Mouse (Mus musculus) heart, embryonic 10.5 days (tissue): Measurements from ENCODE around the gene Zfp853. TPM values are rescaled to one million over a fixed set of nuclear protein-coding genes. Genes with fewer than 3 reads are reported as not detected.

Source experiments
- DNase-seq: peaks from one replicate; pipeline ENCODE4 v3.0.0-alpha.2; 2017; ENCODE audit warnings: low spot score
- H3K27ac ChIP-seq: fragments of 300-500 bp; sonication (generic); 2 replicates; pipeline ENCODE4 v1.5.1; 2016; ENCODE audit warnings: mild to moderate bottlenecking
- H3K27me3 ChIP-seq: fragments of 300-500 bp; sonication (generic); 2 replicates; pipeline ENCODE4 v1.6.1; 2016; ENCODE audit warnings: mild to moderate bottlenecking; ENCODE audit not compliant: poor library complexity, insufficient read depth, severe bottlenecking
- H3K36me3 ChIP-seq: fragments of 300-500 bp; sonication (generic); 2 replicates; pipeline ENCODE4 v1.6.1; 2016; ENCODE audit warnings: mild to moderate bottlenecking, moderate library complexity
- H3K4me1 ChIP-seq: fragments of 300-500 bp; sonication (generic); 2 replicates; pipeline ENCODE4 v1.6.1; 2016; ENCODE audit warnings: mild to moderate bottlenecking
- H3K4me3 ChIP-seq: fragments of 300-500 bp; sonication (generic); 2 replicates; pipeline ENCODE4 v1.5.1; 2016; ENCODE audit warnings: mild to moderate bottlenecking, moderate library complexity
- H3K9me3 ChIP-seq: fragments of 300-500 bp; sonication (generic); 2 replicates; pipeline ENCODE4 v1.6.1; 2016; ENCODE audit warnings: mild to moderate bottlenecking, moderate library complexity
- WGBS: fragments of 180-500 bp; shearing (Covaris S2); methylation state at CpG from one replicate; pipeline ENCODE4 v1.1.7; 2016; 5-methylcytosine and 5-hydroxymethylcytosine counted together
- polyA plus RNA-seq: library from polyadenylated mRNA; unstranded; fragments of >200 nt; fragmentation: Nextera tagmentation; extraction: Ambion mirVana; gene quantifications from 2 replicates; pipeline ENCODE4 v1.2.1, GENCODE M21; 2016

Gene Zfp853
- polyA plus RNA-seq, 1 experiment from 2014 or later: not detected

GRCm38 (mm10) chr5:143311886-143312285 lies 18.5 kb upstream of the Zfp853 start:
- H3K4me1 ChIP-seq: peaks cover 17% of the 10 kb centered on the region
- peaks cover 78% of the 10 kb centered on the region for H3K36me3 ChIP-seq
- DNase-seq: no peak
- WGBS: 70% methylated on average over 8 of the region's 8 CpGs
- no peaks in the 10 kb centered on the region for H3K9me3 ChIP-seq
- H3K27me3 ChIP-seq: no peaks in the 10 kb centered on the region
- no peak overlapping the region for H3K27ac ChIP-seq
- no peak overlapping the region for H3K4me3 ChIP-seq

GRCm38 (mm10) chr5:143309916-143310315 lies 16.5 kb upstream of the Zfp853 start:
- no peak for DNase-seq
- 92% methylated on average over 7 of the region's 7 CpGs for WGBS
- H3K9me3 ChIP-seq: no peaks in the 10 kb centered on the region
- H3K36me3 ChIP-seq: peaks cover 88% of the 10 kb centered on the region
- H3K4me1 ChIP-seq: peaks cover 14% of the 10 kb centered on the region
- no peak overlapping the region for H3K27ac ChIP-seq
- H3K27me3 ChIP-seq: no peaks in the 10 kb centered on the region
- H3K4me3 ChIP-seq: no peak overlapping the region

GRCm38 (mm10) chr5:143308825-143309224 lies 15.4 kb upstream of the Zfp853 start:
- H3K4me3 ChIP-seq: no peak overlapping the region
- no peaks in the 10 kb centered on the region for H3K9me3 ChIP-seq
- H3K36me3 ChIP-seq: peaks cover 97% of the 10 kb centered on the region
- no peak overlapping the region for H3K27ac ChIP-seq
- no peaks in the 10 kb centered on the region for H3K27me3 ChIP-seq
- WGBS: 91% methylated on average over 5 of the region's 5 CpGs
- peaks cover 10% of the 10 kb centered on the region for H3K4me1 ChIP-seq
- DNase-seq: no peak

GRCm38 (mm10) chr5:143304251-143304650 lies 10.8 kb upstream of the Zfp853 start:
- Histone ChIP-seq H3K27ac (no peak overlapping the region), H3K4me1 (peaks cover 7% of the 10 kb centered on the region; the same call in 1 of the 2 replicates), H3K9me3 (no peaks in the 10 kb centered on the region), H3K36me3 (peaks cover 99% of the 10 kb centered on the region), H3K27me3 (no peaks in the 10 kb centered on the region), H3K4me3 (no peak overlapping the region)
- DNase-seq: no peak
- WGBS: 90% methylated on average over 7 of the region's 7 CpGs

GRCm38 (mm10) chr5:143301296-143301695 lies 7.9 kb upstream of the Zfp853 start:
- H3K4me1 ChIP-seq: peaks cover 15% of the 10 kb centered on the region
- no peaks in the 10 kb centered on the region for H3K27me3 ChIP-seq
- H3K4me3 ChIP-seq: no peak overlapping the region
- no peak for DNase-seq
- no peaks in the 10 kb centered on the region for H3K9me3 ChIP-seq
- no peak overlapping the region for H3K27ac ChIP-seq
- peaks cover 78% of the 10 kb centered on the region for H3K36me3 ChIP-seq
- WGBS: 78% methylated on average over 8 of the region's 8 CpGs

- WGBS: 92% methylated on average over 4 of the region's 4 CpGs
- Histone ChIP-seq H3K36me3 (peaks cover 62% of the 10 kb centered on the region), H3K4me3 (no peak overlapping the region), H3K4me1 (peaks cover 15% of the 10 kb centered on the region), H3K27ac (no peak overlapping the region), H3K9me3 (no peaks in the 10 kb centered on the region), H3K27me3 (peaks cover 7% of the 10 kb centered on the region)
- no peak for DNase-seq
Observed at GRCm38 (mm10) chr5:143299686-143300085, 6.3 kb upstream of the Zfp853 start.

GRCm38 (mm10) chr5:143298391-143298790 lies 5.0 kb upstream of the Zfp853 start:
- 95% methylated on average over 7 of the region's 7 CpGs for WGBS
- Histone ChIP-seq H3K36me3 (peaks cover 50% of the 10 kb centered on the region), H3K9me3 (no peaks in the 10 kb centered on the region), H3K27me3 (peaks cover 20% of the 10 kb centered on the region), H3K4me3 (no peak overlapping the region), H3K4me1 (peaks cover 21% of the 10 kb centered on the region), H3K27ac (no peak overlapping the region)
- no peak for DNase-seq

- Histone ChIP-seq H3K36me3 (peaks cover 46% of the 10 kb centered on the region), H3K9me3 (no peaks in the 10 kb centered on the region), H3K27ac (no peak overlapping the region), H3K4me3 (no peak overlapping the region), H3K4me1 (peaks cover 21% of the 10 kb centered on the region), H3K27me3 (peaks cover 24% of the 10 kb centered on the region)
- no peak for DNase-seq
- 90% methylated on average over 9 of the region's 9 CpGs for WGBS
Observed at GRCm38 (mm10) chr5:143297986-143298385, 4.6 kb upstream of the Zfp853 start.

GRCm38 (mm10) chr5:143295330-143295729 lies 1.9 kb upstream of the Zfp853 start:
- WGBS: 86% methylated on average over 2 of the region's 2 CpGs
- peaks cover 50% of the 10 kb centered on the region for H3K27me3 ChIP-seq

GRCm38 (mm10) chr5:143294862-143295261 lies 1.4 kb upstream of the Zfp853 start:
- peaks cover 55% of the 10 kb centered on the region for H3K27me3 ChIP-seq
- H3K4me3 ChIP-seq: no peak overlapping the region
- H3K36me3 ChIP-seq: peaks cover 15% of the 10 kb centered on the region
- WGBS: 83% methylated on average over 3 of the region's 3 CpGs
- no peak for DNase-seq
- H3K27ac ChIP-seq: no peak overlapping the region
- peaks cover 23% of the 10 kb centered on the region for H3K4me1 ChIP-seq
- no peaks in the 10 kb centered on the region for H3K9me3 ChIP-seq

More at GRCm38 (mm10) chr5:143295330-143295729, 1.9 kb upstream of the Zfp853 start:
- H3K27ac ChIP-seq: no peak overlapping the region
- H3K4me3 ChIP-seq: no peak overlapping the region
- no peak for DNase-seq
- H3K36me3 ChIP-seq: peaks cover 19% of the 10 kb centered on the region
- no peaks in the 10 kb centered on the region for H3K9me3 ChIP-seq
- H3K4me1 ChIP-seq: peaks cover 23% of the 10 kb centered on the region

GRCm38 (mm10) chr5:143292879-143293278 lies 544 bp downstream of the Zfp853 start:
- Histone ChIP-seq H3K27me3 (peaks cover 75% of the 10 kb centered on the region), H3K4me1 (peaks cover 32% of the 10 kb centered on the region), H3K27ac (peak overlapping the region; percentile 48; the same call in 1 of the 2 replicates), H3K36me3 (no peaks in the 10 kb centered on the region), H3K9me3 (no peaks in the 10 kb centered on the region), H3K4me3 (peak overlapping the region; percentile 63)
- no peak for DNase-seq
- WGBS: under 1% methylated on average over 19 of the region's 19 CpGs

- Histone ChIP-seq H3K9me3 (no peaks in the 10 kb centered on the region), H3K27ac (no peak overlapping the region), H3K4me3 (peak overlapping the region; percentile 19; the same call in 1 of the 2 replicates), H3K27me3 (peaks cover 100% of the 10 kb centered on the region), H3K36me3 (no peaks in the 10 kb centered on the region), H3K4me1 (peaks cover 32% of the 10 kb centered on the region)
- WGBS: 73% methylated on average over 9 of the region's 9 CpGs
- no peak for DNase-seq
Observed at GRCm38 (mm10) chr5:143289299-143289698, 4.1 kb downstream of the Zfp853 start.

GRCm38 (mm10) chr5:143288378-143288911 lies 5.0 kb downstream of the Zfp853 start:
- 17% methylated on average over 9 of the region's 9 CpGs for WGBS
- peak overlapping the region; percentile 57 for H3K4me3 ChIP-seq
- H3K27ac ChIP-seq: no peak overlapping the region
- peaks cover 26% of the 10 kb centered on the region for H3K4me1 ChIP-seq
- no peaks in the 10 kb centered on the region for H3K9me3 ChIP-seq
- DNase-seq: no peak
- H3K36me3 ChIP-seq: no peaks in the 10 kb centered on the region
- peaks cover 96% of the 10 kb centered on the region for H3K27me3 ChIP-seq
